Mouse (Mus musculus) inflammation-experienced regulatory T-cells, adult 6 months (primary cell): ENCODE measurements at regions not wholly inside any gene's neighbourhood (a gene's known extent, or its start where the extent isn't known, plus 50 kb on each side); places are given as distances from the start of the nearest gene placed in this dataset.

Experiments
- ATAC-seq: one replicate; pipeline ENCODE4 v1.8.0; 2017

DNA sequence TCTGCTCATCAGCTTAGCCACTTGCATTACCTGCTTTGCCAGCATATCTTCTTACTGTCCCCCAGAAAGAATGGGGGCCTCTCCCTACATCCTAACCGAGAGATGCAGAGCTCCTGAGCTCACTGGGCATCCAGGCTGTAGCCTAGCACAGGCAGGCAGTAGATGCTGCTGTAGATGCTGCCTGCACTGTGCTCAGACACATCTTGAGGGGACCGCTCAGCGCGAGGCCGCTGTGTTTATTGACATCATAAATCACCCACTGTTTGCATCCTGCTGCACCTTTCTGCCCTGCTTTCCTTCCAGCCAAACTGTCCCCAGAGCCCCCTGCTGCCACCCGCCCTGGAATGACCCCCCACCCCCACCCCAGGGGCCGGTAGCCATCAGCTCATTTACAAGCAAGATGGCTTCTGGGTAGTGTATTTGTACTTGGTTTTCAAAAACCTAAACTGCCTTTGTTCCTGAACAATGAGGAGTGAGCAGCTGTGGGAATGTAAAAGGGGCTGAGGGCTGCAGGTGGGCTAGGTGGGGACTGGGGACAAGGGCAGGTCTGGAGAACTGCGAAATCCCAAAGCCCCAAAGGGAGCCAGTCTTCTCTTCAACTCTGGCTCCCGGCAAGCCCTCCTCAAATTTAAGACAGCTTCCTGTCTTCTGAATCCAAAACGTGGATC, 233.2 kb downstream of the Bcor start:
- ATAC-seq = no peak

- no peak for ATAC-seq
Observed at GRCm38 (mm10) chrX:11929448-11929847, 230.7 kb downstream of the Bcor start.

DNA sequence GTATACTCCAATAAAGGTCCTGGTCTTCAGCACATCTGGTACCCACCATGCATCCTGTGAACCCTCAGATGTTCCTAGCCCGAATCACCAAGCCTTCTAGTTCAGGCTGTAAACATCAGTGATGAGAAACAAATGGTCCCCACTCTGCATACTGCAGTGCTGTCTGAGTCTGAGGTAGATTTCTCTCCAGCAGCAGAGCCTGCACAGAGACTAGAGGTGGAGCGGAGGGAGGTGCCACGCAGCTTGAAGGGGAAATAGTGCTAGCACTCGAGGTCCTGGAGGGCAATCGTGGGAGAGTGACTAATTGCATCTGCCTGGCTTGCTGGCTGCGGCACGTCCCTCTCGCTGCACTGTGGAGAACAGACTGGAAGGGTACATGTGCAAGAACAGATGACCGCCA, 228.7 kb downstream of the Bcor start:
- ATAC-seq = no peak

DNA sequence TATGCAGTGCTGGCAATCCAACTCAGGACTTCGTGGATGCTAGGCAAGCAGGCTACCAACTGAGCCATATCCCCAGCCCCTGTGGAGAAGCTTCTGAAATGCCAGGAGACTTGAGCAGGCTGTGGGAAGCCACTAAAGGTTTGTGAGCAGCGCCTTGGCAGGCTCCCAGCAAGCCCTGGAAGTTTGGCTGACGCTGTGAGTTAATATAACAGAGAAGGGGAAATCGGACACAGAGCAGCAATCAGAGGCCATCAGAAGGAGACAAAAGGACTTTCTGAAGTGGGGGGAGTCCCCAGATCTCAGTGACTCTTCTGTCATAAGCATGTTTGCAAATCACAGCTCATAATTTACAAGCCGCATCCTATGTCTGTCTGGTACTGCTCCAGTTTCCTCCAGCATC, 224.8 kb downstream of the Bcor start:
- ATAC-seq = no peak

GRCm38 (mm10) chrX:11940246-11940645, 219.9 kb downstream of the Bcor start:
- no peak for ATAC-seq

- ATAC-seq = no peak
Observed at GRCm38 (mm10) chrX:11943367-11943766, 216.8 kb downstream of the Bcor start.

GRCm38 (mm10) chrX:11944574-11944973, 215.6 kb downstream of the Bcor start:
- ATAC-seq = no peak

GRCm38 (mm10) chrX:11945280-11945679, 214.9 kb downstream of the Bcor start:
- ATAC-seq = no peak

DNA sequence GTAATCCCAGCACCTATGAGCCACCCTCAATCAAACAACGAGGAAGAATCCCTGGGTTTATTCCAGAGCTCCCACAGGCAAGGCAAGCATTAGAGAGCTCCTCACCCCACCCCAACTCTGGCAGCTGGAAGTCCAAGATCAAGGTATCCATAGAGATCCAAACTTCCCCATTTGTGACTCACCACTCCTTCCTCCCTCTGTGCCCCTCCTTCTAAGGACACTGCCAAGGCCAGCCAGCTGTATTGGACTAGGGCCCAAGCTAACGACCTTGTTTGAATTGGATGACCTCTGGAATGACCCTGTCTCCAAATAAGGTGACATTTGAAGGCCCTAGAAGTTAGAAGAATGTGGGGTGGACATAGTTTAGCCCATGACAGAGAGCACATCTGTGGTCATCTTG, 208.0 kb downstream of the Bcor start:
- no peak for ATAC-seq

- no peak for ATAC-seq
Observed at GRCm38 (mm10) chrX:11956194-11956593, 204.0 kb downstream of the Bcor start.

DNA sequence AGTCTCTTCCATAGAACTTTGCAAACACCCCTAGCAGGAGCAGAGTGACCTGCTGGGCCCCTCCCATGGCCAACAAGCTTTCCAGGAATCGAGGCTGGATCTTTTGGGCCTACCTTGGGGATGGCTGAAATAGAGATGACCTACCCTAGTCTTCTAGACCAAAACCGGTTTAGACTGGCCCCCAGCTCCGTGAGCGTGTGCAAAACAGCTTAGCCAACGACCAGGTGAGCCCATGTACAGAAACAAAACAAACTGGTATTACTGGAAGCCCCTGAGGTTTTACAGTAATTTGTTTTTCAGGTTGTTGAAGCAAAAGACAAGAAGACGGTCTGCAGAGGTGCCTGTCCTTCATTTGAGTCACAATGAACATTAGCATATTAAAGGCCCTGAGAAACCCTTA, 203.1 kb downstream of the Bcor start:
- no peak for ATAC-seq

DNA sequence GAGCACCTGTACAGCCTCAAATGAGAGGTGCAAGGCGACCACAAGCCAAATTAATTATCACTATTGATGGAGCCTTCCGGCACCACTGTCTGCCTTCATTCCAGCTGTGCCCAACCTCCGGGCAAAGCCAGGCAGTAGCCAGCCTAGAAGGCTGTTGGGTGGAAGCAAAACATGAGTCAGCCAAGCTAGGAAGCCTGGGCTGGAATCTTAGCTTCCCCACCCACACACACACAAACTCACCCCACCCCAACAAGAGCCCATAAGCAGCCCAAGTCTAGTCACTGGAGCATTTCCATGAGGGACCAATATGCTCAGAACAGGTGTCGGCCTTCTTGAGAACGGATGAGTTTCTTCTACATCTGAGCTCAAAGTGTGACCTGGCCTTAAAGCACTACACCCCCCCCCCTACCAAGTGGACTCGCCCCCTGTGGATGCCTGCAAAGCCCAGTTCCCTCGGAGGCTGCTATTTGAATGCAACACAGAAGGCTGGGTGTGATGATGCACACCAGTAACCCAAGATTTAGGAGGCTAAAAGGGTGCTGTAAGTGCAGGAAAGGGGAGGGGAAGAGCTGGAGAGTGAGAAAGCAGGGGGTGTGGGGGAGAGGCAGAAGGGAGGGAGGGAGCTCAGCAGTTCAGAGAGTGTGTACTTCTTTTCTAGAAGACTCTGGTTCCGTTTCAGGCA, 200.1 kb downstream of the Bcor start:
- no peak for ATAC-seq

GRCm38 (mm10) chrX:11961350-11961749, 198.8 kb downstream of the Bcor start:
- ATAC-seq = no peak

DNA sequence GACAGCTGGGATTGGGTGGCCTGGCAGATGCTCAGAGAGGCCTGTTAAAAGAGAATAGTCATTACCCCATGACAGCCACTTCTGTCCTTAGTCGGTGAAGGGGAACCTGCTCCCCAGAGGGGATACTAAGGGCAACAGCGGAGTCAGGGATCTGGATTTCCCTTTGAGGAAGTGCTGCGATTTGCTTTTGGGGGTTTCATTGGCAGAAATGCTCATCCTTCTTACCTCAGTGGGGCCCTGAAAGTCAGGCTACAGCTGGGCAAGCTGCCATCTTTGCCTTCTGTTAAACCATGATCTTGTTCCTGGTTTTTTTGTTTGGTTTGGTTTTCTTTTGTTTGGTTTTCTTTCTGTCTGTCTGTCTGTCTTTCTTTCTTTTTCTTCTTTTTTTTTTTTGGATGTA, 195.7 kb downstream of the Bcor start:
- no peak for ATAC-seq

- ATAC-seq = no peak
Observed at GRCm38 (mm10) chrX:11978679-11979078, 181.5 kb downstream of the Bcor start.

DNA sequence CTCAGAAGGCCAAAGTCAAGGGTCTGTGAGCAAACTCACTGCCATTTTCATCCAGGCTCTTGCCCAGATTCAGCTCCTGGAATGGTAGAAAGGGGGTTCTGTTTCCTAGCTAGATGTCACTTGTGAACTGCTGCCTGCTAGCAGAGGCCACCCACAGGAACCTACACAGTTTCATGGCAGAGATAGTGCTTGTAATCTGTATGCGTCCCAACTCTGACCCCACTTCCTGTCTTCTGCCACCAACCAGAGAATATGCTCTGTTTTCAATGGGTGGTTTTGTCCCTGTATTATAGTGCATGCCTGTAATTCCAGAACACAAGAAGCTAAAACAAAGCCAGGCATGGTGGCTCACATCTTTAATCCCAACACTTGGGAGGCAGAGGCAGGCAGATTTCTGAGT, 176.9 kb downstream of the Bcor start:
- no peak for ATAC-seq
